Mouse (Mus musculus): ENCODE results near the gene Mum1. TPM values are rescaled to one million over a fixed set of nuclear protein-coding genes. Genes with fewer than 3 reads are reported as not detected.
"Not testable (repeated sequence)": the region's sequence is repeated elsewhere in the genome, so short reads cannot be mapped to it uniquely, and the experiment has no call there.

The Mum1 gene
- polyA plus RNA-seq, 1 experiment from 2014 or later: 21.9 TPM

- Histone ChIP-seq H3K4me2 (replicated peaks; ENCODE audit: low read depth) (no peak overlapping the region), H3K9me3 (ENCODE audit: control insufficient read depth) (no peaks in the 10 kb centered on the region), H3K9ac (ENCODE audit: low read depth, low read length) (no peak overlapping the region), H3K27me3 (replicated peaks; ENCODE audit: control insufficient read depth, insufficient read depth, low read length) (no peaks in the 10 kb centered on the region), H3K27ac (ENCODE audit: low read depth, low read length) (no peak overlapping the region), H3K4me3 (ENCODE audit: low read depth, low read length) (no peak overlapping the region), H3K36me3 (ENCODE audit: control insufficient read depth, insufficient read depth) (no peaks in the 10 kb centered on the region), H3K4me1 (replicated peaks; ENCODE audit: control insufficient read depth, insufficient read depth, low read length) (no peaks in the 10 kb centered on the region)
- ATAC-seq: no peak
- 44% methylated on average over 16 of the region's 16 CpGs for WGBS
- TF ChIP-seq CTCF (IDR thresholded peaks at IDR 0.05; ENCODE audit: low read depth): no peak
Observed at GRCm38 (mm10) chr10:80215048-80215772, 11.0 kb upstream of the Mum1 start.

DNA sequence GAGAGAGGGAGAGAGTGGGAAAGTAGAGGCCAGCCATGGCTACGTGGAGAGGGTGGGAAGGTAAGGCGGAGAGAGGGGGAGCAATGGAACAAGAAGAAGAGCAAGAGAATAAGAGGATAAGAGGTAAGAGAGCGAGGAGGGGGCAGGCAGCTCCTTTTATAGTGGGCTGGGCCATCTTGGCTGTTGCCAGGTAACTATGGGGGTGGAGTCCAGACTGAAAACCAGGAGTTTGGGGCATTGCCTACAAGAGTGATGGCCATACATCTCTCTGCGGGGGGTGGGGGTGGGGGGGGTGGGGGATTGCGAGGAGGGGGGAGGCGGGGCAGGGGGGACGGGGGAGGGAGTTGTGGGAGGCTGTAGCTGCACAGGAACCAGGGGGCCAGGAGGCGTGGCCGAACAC, 5.6 kb upstream of the Mum1 start:
- TF ChIP-seq CTCF (IDR thresholded peaks at IDR 0.05; ENCODE audit: low read depth): no peak
- 42% methylated on average over 7 of the region's 9 CpGs for WGBS
- Histone ChIP-seq H3K36me3 (ENCODE audit: control insufficient read depth, insufficient read depth) (no peaks in the 10 kb centered on the region), H3K9ac (ENCODE audit: low read depth, low read length) (no peak overlapping the region), H3K4me1 (replicated peaks; ENCODE audit: control insufficient read depth, insufficient read depth, low read length) (no peaks in the 10 kb centered on the region), H3K4me2 (replicated peaks; ENCODE audit: low read depth) (no peak overlapping the region), H3K4me3 (ENCODE audit: low read depth, low read length) (no peak overlapping the region), H3K27ac (ENCODE audit: low read depth, low read length) (no peak overlapping the region), H3K27me3 (replicated peaks; ENCODE audit: control insufficient read depth, insufficient read depth, low read length) (no peaks in the 10 kb centered on the region), H3K9me3 (ENCODE audit: control insufficient read depth) (no peaks in the 10 kb centered on the region)
- no peak for ATAC-seq

- not testable (repeated sequence) for H3K36me3 ChIP-seq (ENCODE audit: control insufficient read depth, insufficient read depth); ATAC-seq
- 67% methylated on average over 2 of the region's 2 CpGs for WGBS
Observed at GRCm38 (mm10) chr10:80223137-80223536, 3.1 kb upstream of the Mum1 start.

DNA sequence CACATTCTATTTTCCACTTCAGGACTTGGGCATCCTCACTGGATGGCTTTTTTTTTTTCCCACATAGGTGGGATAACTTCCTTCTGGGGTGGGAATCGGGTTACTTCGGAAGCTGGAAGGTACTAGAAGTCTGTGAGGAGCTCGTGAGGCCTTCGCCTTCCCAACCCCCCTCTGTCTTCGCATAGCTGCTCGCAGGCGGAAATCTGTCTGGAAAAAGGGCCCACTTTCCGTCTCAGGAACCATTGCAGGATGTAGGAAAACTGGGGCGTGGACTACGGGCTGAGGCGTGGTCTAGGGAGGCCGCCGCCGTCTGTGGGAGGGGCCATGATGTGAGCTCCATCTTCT, 191 bp upstream of the Mum1 start:
- no peak for TF ChIP-seq CTCF (IDR thresholded peaks at IDR 0.05; ENCODE audit: low read depth)
- no peaks in the 10 kb centered on the region for H3K27me3 ChIP-seq (replicated peaks; ENCODE audit: control insufficient read depth, insufficient read depth, low read length)
- H3K9me3 ChIP-seq (ENCODE audit: control insufficient read depth): no peaks in the 10 kb centered on the region
- H3K36me3 ChIP-seq (ENCODE audit: control insufficient read depth, insufficient read depth): peaks cover 20% of the 10 kb centered on the region
- H3K27ac ChIP-seq (ENCODE audit: low read depth, low read length): peak overlapping the region; percentile 85
- peak overlapping the region; percentile 94 for H3K4me2 ChIP-seq (replicated peaks; ENCODE audit: low read depth)
- WGBS: under 1% methylated on average over 14 of the region's 14 CpGs
- no peaks in the 10 kb centered on the region; the same call in 1 of the 2 replicates for H3K4me1 ChIP-seq (replicated peaks; ENCODE audit: control insufficient read depth, insufficient read depth, low read length)
- H3K4me3 ChIP-seq (ENCODE audit: low read depth, low read length): peak overlapping the region; percentile 16; the same call in 1 of the 2 replicates
- no peak overlapping the region for H3K9ac ChIP-seq (ENCODE audit: low read depth, low read length)
- ATAC-seq: no peak

More at GRCm38 (mm10) chr10:80223137-80223536, 3.1 kb upstream of the Mum1 start:
- not testable (repeated sequence) for H3K9me3 ChIP-seq (ENCODE audit: control insufficient read depth); H3K4me1 ChIP-seq (replicated peaks; ENCODE audit: control insufficient read depth, insufficient read depth, low read length); H3K4me2 ChIP-seq (replicated peaks; ENCODE audit: low read depth); H3K4me3 ChIP-seq (ENCODE audit: low read depth, low read length); H3K27me3 ChIP-seq (replicated peaks; ENCODE audit: control insufficient read depth, insufficient read depth, low read length); H3K9ac ChIP-seq (ENCODE audit: low read depth, low read length); H3K27ac ChIP-seq (ENCODE audit: low read depth, low read length)

DNA sequence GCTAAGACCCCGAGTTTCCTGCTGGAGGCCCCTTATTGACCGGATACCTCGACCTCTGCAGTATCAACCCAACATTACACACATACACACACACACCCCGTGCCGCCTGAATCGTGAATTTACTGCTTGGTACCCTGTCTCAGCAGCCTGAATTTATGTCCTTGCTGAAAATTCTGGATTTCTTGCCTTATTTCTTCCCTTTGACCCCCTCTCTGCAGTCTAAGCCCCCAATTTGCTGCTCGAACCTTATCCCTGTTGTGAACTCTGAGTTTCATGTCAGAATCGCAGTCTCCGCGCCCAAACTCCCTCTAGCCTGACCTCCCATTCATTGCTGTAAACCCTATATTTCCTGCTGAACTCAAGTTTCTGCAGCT, 919 bp downstream of the Mum1 start:
- TF ChIP-seq CTCF (IDR thresholded peaks at IDR 0.05; ENCODE audit: low read depth): no peak
- H3K4me3 ChIP-seq (ENCODE audit: low read depth, low read length): peak overlapping the region; percentile 87
- no peaks in the 10 kb centered on the region for H3K27me3 ChIP-seq (replicated peaks; ENCODE audit: control insufficient read depth, insufficient read depth, low read length)
- peak overlapping the region; percentile 94 for H3K4me2 ChIP-seq (replicated peaks; ENCODE audit: low read depth)
- no peak for ATAC-seq
- H3K36me3 ChIP-seq (ENCODE audit: control insufficient read depth, insufficient read depth): peaks cover 27% of the 10 kb centered on the region
- H3K9me3 ChIP-seq (ENCODE audit: control insufficient read depth): no peaks in the 10 kb centered on the region
- peak overlapping the region; percentile 81 for H3K9ac ChIP-seq (ENCODE audit: low read depth, low read length)
- 3% methylated on average over 10 of the region's 10 CpGs for WGBS
- 0 out of 2 replicates have a peak overlapping the region, but pooled peaks have one; percentile 85 for H3K27ac ChIP-seq (ENCODE audit: low read depth, low read length)
- no peaks in the 10 kb centered on the region; the same call in 1 of the 2 replicates for H3K4me1 ChIP-seq (replicated peaks; ENCODE audit: control insufficient read depth, insufficient read depth, low read length)

GRCm38 (mm10) chr10:80227877-80228775, 1.9 kb downstream of the Mum1 start:
- H3K4me3 ChIP-seq (ENCODE audit: low read depth, low read length): no peak overlapping the region
- no peaks in the 10 kb centered on the region for H3K27me3 ChIP-seq (replicated peaks; ENCODE audit: control insufficient read depth, insufficient read depth, low read length)
- H3K9me3 ChIP-seq (ENCODE audit: control insufficient read depth): no peaks in the 10 kb centered on the region
- H3K27ac ChIP-seq (ENCODE audit: low read depth, low read length): no peak overlapping the region
- 0 out of 2 replicates have a peak overlapping the region, but pooled peaks have one; percentile 11 for H3K9ac ChIP-seq (ENCODE audit: low read depth, low read length)
- peak overlapping the region; percentile 94 for H3K4me2 ChIP-seq (replicated peaks; ENCODE audit: low read depth)
- WGBS: 37% methylated on average over 15 of the region's 15 CpGs
- peaks cover 36% of the 10 kb centered on the region for H3K36me3 ChIP-seq (ENCODE audit: control insufficient read depth, insufficient read depth)
- ATAC-seq: no peak
- H3K4me1 ChIP-seq (replicated peaks; ENCODE audit: control insufficient read depth, insufficient read depth, low read length): no peaks in the 10 kb centered on the region; the same call in 1 of the 2 replicates
- no peak for TF ChIP-seq CTCF (IDR thresholded peaks at IDR 0.05; ENCODE audit: low read depth)
